Mouse (Mus musculus): Measurements from ENCODE around the gene Fbxw2. TPM values are rescaled to one million over a fixed set of nuclear protein-coding genes. Genes with fewer than 3 reads are reported as not detected.

Fbxw2 gene
- polyA plus RNA-seq, 1 experiment, result 43.9 TPM

Other genes starting within 250 kb of the Fbxw2 start
- 28.3 TPM for gene Gapvd1, start 71.1 kb downstream of the Fbxw2 start, polyA plus RNA-seq (2012; fragmentation: generic; extraction: Trizol)
- gene Hspa5, start 54.3 kb downstream of the Fbxw2 start, polyA plus RNA-seq (2012; fragmentation: generic; extraction: Trizol), result 451 TPM
- 65.3 TPM for gene Rabepk, start 26.4 kb downstream of the Fbxw2 start, polyA plus RNA-seq (2012; fragmentation: generic; extraction: Trizol)
- not detected for gene Gm34653, start 6.7 kb upstream of the Fbxw2 start, polyA plus RNA-seq (2012; fragmentation: generic; extraction: Trizol)
- not detected for gene Cutal, start 48.1 kb upstream of the Fbxw2 start, polyA plus RNA-seq (2012; fragmentation: generic; extraction: Trizol)
- gene Psmd5, start 48.7 kb upstream of the Fbxw2 start, polyA plus RNA-seq (2012; fragmentation: generic; extraction: Trizol), result 27.2 TPM
- gene Phf19, start 87.7 kb upstream of the Fbxw2 start, polyA plus RNA-seq (2012; fragmentation: generic; extraction: Trizol), result 4.3 TPM
- gene Traf1, start 135.5 kb upstream of the Fbxw2 start, polyA plus RNA-seq (2012; fragmentation: generic; extraction: Trizol), result 1.1 TPM
- gene Hc, start 235.1 kb upstream of the Fbxw2 start, polyA plus RNA-seq (2012; fragmentation: generic; extraction: Trizol), result not detected

Data from myocyte (in vitro differentiated cells).